In genomic region chr4:9094522-9094921, GRCm38 (mm10) we compare ENCODE assay signal across 10 mouse cellular contexts.
DNase-seq lines count a peak whose midpoint lies in the region; ATAC-seq and TF ChIP-seq lines count a peak whose summit lies in the region.
"Had no signal": no experiment of that assay in that cellular context is flagged by ENCODE, and none has a peak within 500 bp of the region (broad histone marks: within the 10 kb centered on the region; RNA-seq: fewer than 3 reads in every experiment).

No protein-coding gene starts in this region.

- H3K9me3 ChIP-seq in hindbrain, embryonic 12.5 days (replicated peaks), result no peaks in the 10 kb centered on the region
- H3K9me3 ChIP-seq in neural tube, embryonic 12.5 days, result no peaks in the 10 kb centered on the region

- no peak overlapping the region for H3K9ac ChIP-seq in liver, adult 2 months (ENCODE audit: low read depth, low read length)
- no peak overlapping the region for H3K9ac ChIP-seq in hindbrain, embryonic 12.5 days
- no peak overlapping the region for H3K9ac ChIP-seq in neural tube, embryonic 12.5 days

- no peak for ATAC-seq in hindbrain, embryonic 12.5 days (ENCODE audit: low FRiP score)
- ATAC-seq in neural tube, embryonic 12.5 days (ENCODE audit: low FRiP score, low read depth), result peak; percentile 57; the same call in 1 of the 2 replicates
- ATAC-seq: Patski had no signal

- no peaks in the 10 kb centered on the region for H3K36me3 ChIP-seq in liver, adult 2 months (ENCODE audit: control insufficient read depth, insufficient read depth, low read length)
- H3K36me3 ChIP-seq in hindbrain, embryonic 12.5 days, result no peaks in the 10 kb centered on the region
- no peaks in the 10 kb centered on the region for H3K36me3 ChIP-seq in neural tube, embryonic 12.5 days
- H3K36me3 ChIP-seq in thymus, adult 2 months (ENCODE audit: control insufficient read depth, insufficient read depth, low read length), result no peaks in the 10 kb centered on the region

- DNase-seq in cerebellum, adult 9-11 months, result peak; percentile 36
- DNase-seq in cerebellum, adult 11-12 months, result no peak
- peak; percentile 23 for DNase-seq in liver, adult 2 months (ENCODE audit: extremely low read depth, low read depth, low spot score)
- no peak for DNase-seq in liver
- no peak for DNase-seq in lung, postnatal 36 days
- no peak for DNase-seq in thymus, adult 2 months

- no peak for TF ChIP-seq CTCF in liver, adult 2 months (IDR thresholded peaks at IDR 0.05; ENCODE audit: low read depth, low read length)
- TF ChIP-seq CTCF in thymus, adult 2 months (IDR thresholded peaks at IDR 0.05; ENCODE audit: borderline replicate concordance, control insufficient read depth, extremely low read depth, insufficient read depth, low read length, poor library complexity), result no peak

- H3K27me3 ChIP-seq in liver, adult 2 months (ENCODE audit: control insufficient read depth, insufficient read depth, low read length), result no peaks in the 10 kb centered on the region
- no peaks in the 10 kb centered on the region for H3K27me3 ChIP-seq in hindbrain, embryonic 12.5 days
- no peaks in the 10 kb centered on the region for H3K27me3 ChIP-seq in neural tube, embryonic 12.5 days (replicated peaks)
- H3K27me3 ChIP-seq in thymus, adult 2 months (ENCODE audit: control insufficient read depth, insufficient read depth, low read length), result no peaks in the 10 kb centered on the region
- H3K27me3 ChIP-seq: Patski had no signal

- no peak overlapping the region for H3K27ac ChIP-seq in liver, adult 2 months (replicated peaks; ENCODE audit: insufficient read depth, low read depth, low read length)
- H3K27ac ChIP-seq in hindbrain, embryonic 12.5 days, result no peak overlapping the region
- H3K27ac ChIP-seq in neural tube, embryonic 12.5 days, result no peak overlapping the region; the same call in 1 of the 2 replicates
- no peak overlapping the region for H3K27ac ChIP-seq in thymus, adult 2 months (ENCODE audit: control insufficient read depth, insufficient read depth, low read length)

- WGBS in liver, adult 2 months, result 15% methylated on average over 10 of the region's 10 CpGs
- 15% methylated on average over 10 of the region's 10 CpGs for WGBS in hindbrain, embryonic 12.5 days
- 9% methylated on average over 10 of the region's 10 CpGs for WGBS in neural tube, embryonic 12.5 days
- WGBS in thymus, adult 2 months, result 61% methylated on average over 10 of the region's 10 CpGs

- no peaks in the 10 kb centered on the region for H3K79me2 ChIP-seq in liver, adult 2 months (ENCODE audit: control insufficient read depth, insufficient read depth, low read length)

- H3K4me1 ChIP-seq in liver, adult 2 months (ENCODE audit: control insufficient read depth, insufficient read depth, low read length), result peaks cover 12% of the 10 kb centered on the region
- peaks cover 19% of the 10 kb centered on the region for H3K4me1 ChIP-seq in hindbrain, embryonic 12.5 days
- peaks cover 19% of the 10 kb centered on the region for H3K4me1 ChIP-seq in neural tube, embryonic 12.5 days
- H3K4me1 ChIP-seq in thymus, adult 2 months (replicated peaks; ENCODE audit: control insufficient read depth, insufficient read depth, low read length), result no peaks in the 10 kb centered on the region

- H3K4me2 ChIP-seq in hindbrain, embryonic 12.5 days (replicated peaks), result peak overlapping the region; percentile 13; the same call in 1 of the 2 replicates
- H3K4me2 ChIP-seq in neural tube, embryonic 12.5 days (replicated peaks), result peak overlapping the region; percentile 42

- H3K4me3 ChIP-seq in liver, adult 2 months (ENCODE audit: insufficient read depth, low read depth, low read length), result no peak overlapping the region
- no peak overlapping the region for H3K4me3 ChIP-seq in hindbrain, embryonic 12.5 days
- no peak overlapping the region for H3K4me3 ChIP-seq in neural tube, embryonic 12.5 days
- no peak overlapping the region for H3K4me3 ChIP-seq in thymus, adult 2 months (ENCODE audit: control insufficient read depth, insufficient read depth, low read length)
- H3K4me3 ChIP-seq: erythroblast, embryonic 14.5 days had no signal

- no peak for TF ChIP-seq POLR2A in liver, adult 2 months (IDR thresholded peaks at IDR 0.05; ENCODE audit: extremely low read depth, insufficient read depth, low read length)
- TF ChIP-seq POLR2A in thymus, adult 2 months (IDR thresholded peaks at IDR 0.05; ENCODE audit: control insufficient read depth, extremely low read depth, insufficient read depth, low read length, poor library complexity), result no peak

Comparison
In these comparisons a context has a peak if more than half of its experiments do, and no peak if none do; other contexts are left out.
1. DNase-seq: peak in cerebellum, adult 9-11 months (single experiment) and liver, adult 2 months (single experiment); none in cerebellum, adult 11-12 months (single experiment), liver (single experiment), lung, postnatal 36 days (single experiment) and thymus, adult 2 months (single experiment).